Mouse (Mus musculus) T-helper 17 cell (primary cell): ENCODE measurements around the gene Ush2a.

Experiments used
- in situ Hi-C, 2 experiments: fragments of 300-600 bp; cut with MboI, MseI; formaldehyde crosslinking; loops; 1 replicate in 1 of 2; 2 replicates in 1 of 2; pipeline ENCODE4 v1.15.1; 2025; ENCODE audit warnings: high pct_unique_total_duplicates in 2 of 2

The Ush2a gene

GRCm38 (mm10) chr1:188385733-188386261 lies 124.0 kb downstream of the Ush2a start:
- in situ Hi-C loops: no loop called here

GRCm38 (mm10) chr1:188387321-188387720 lies 125.5 kb downstream of the Ush2a start:
- in situ Hi-C loops: no loop called here

GRCm38 (mm10) chr1:188387820-188388471 lies 126.1 kb downstream of the Ush2a start:
- in situ Hi-C loops: no loop called here

- in situ Hi-C loops: no loop called here
Measured at GRCm38 (mm10) chr1:188390080-188390479, 128.3 kb downstream of the Ush2a start.

- in situ Hi-C loops: no loop called here
Measured at GRCm38 (mm10) chr1:188407176-188407575, 145.4 kb downstream of the Ush2a start.

GRCm38 (mm10) chr1:188407613-188408386 lies 146.0 kb downstream of the Ush2a start:
- in situ Hi-C loops: no loop called here

- in situ Hi-C loops: no loop called here
Measured at GRCm38 (mm10) chr1:188410547-188410946, 148.7 kb downstream of the Ush2a start.

DNA sequence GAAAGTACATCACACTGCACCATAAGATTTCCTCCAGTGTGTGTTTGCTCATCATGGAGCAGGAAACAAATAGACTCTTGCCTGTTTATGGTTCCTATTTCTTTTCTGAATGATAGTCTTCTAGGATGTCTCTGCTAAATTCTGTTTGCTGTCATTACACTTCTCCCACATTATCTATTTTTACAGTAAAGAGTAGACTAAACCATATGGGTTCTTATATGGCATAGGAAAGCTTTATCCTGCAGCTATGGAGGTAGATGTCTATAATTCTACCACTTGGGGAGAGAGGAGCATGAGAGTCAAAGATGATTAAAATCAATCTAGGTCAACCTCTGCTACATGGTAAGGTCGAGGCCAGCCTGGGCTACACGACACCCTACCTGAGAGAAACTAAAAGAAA lies 158.7 kb downstream of the Ush2a start:
- in situ Hi-C loops: no loop called here

GRCm38 (mm10) chr1:188428172-188428571 lies 166.3 kb downstream of the Ush2a start:
- in situ Hi-C loops: loop anchor here in 1 of 2 experiments (25.0 kb wide), 1 partner anchor 759 kb away; no protein-coding TSS in a partner anchor

DNA sequence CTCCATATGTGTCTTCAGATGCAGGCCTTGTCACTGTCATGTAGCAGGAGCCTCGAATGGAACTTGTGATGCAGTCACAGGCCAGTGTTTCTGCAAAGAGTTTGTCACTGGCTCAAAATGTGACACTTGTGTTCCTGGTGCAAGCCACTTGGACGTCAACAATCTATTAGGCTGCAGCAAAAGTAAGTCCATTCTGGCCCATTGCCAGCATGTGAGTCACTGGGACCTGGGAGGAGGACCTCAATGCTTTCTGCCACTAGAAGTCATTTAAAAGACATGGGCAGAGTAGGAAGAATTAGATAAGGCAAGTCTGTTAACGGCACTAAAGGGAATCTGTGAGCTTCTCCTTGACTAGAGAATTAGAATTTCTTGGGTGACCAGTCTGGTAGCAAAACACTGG lies 168.9 kb downstream of the Ush2a start:
- in situ Hi-C loops: loop anchor here in 1 of 2 experiments (25.0 kb wide), 1 partner anchor 757 kb away; no protein-coding TSS in a partner anchor

GRCm38 (mm10) chr1:188447964-188448363 lies 186.1 kb downstream of the Ush2a start:
- in situ Hi-C loops: loop anchor here in 1 of 2 experiments (25.0 kb wide), 1 partner anchor 739 kb away; no protein-coding TSS in a partner anchor

DNA sequence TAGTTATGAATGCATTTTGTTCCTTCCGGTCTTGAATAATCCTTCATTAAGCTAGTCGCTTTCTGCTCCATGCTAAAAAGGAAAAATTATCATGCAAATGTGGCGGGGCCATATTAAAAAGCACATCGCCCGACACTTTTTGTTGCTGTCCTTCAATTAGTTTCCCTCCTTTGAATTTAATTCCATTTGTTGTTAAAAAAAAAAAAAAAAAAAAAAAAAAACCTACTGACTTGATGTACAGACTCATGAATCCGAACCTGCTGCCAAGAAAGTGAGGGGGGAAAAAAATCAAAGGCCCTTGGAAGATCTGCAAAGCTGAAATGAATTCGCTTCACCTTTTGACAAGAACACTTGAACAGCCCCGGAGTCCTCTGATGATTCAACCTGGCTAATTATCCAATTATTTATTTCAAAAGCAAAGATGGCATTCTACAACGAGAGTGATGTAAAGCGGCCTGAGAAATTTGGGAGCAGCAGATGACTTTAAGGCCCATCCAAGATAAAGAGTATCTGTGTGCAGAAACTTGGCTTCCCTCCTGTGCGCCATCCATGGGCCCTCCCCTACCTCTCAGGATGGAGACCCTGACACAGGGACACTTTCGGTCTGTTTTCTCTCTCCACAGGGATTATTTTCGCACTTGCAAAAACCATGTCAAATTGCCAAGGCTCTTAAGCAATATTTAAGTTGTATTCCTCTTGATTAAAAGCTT lies 194.8 kb downstream of the Ush2a start:
- in situ Hi-C loops: no loop called here

DNA sequence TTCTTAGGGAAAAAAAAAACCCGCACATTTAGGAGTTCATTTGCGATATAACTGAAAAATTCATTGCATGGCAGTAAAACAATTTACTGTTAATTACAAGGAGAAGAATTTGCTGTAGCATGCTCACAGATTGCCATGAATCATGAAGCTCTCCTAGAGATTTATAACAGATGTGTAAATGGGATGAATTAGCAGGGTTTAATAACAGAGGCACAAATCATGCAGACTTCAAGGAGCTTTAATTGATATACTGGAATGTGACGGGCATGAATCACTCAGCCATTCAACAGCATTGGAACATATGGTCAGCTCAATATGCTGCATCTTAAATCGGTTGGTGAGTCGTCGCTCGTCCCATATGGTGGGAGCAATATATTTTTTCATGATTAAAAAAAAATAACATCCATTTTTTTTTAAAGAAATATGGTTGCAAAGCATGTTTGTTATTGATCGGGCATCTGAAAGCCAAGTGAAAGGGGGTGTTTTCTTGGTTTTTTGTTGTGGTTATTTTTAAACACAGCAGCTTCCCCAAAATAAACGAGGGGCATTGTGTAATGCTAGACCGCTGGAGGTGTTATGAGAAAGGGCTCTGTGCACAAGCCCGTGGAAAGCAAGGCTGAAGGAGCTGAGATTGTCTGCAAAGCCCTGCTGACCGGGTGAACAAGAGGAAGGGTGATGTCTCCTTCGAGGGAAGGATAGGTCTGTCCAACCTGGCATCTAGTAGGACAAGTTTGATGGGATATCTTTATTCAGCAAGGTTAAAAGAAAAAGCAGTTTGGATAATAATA lies 195.6 kb downstream of the Ush2a start:
- in situ Hi-C loops: no loop called here

DNA sequence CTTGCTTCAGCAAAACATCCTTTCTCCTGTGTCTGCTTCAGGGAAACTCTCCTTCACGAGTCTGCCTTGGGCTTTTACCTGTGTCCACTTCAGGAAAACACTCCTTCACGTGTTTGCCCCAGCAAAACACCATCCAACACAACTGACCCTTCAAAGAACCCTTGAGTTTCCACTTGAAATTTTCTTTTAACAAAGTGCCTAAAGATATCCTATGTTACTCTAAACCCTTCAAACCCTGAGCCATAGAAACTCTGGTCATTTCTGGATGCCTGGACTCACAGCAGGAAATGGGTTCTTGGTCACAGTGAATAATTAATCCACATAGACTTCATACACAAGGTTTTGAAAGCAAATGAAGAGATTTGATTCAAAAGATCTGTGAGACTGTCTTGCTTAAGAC lies 199.4 kb downstream of the Ush2a start:
- in situ Hi-C loops: no loop called here

DNA sequence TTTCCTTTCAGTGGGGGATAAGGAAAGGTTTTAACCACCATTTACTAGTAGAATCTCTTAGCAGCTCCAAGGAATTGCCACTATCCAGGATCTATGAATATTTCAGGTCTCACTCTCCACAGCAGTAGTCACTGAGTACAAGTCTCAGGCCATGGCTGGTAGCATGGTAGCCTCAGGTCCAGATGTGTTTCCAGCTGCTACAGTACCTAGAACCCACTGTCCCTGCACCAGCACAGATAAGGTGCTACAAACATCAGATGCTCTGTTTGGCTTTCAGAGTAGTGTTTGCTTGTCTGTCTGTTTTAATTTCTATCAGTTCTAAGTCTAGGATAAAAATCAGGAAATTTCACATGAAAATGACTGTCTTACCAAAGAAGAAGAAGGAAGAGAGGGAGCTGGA lies 202.8 kb downstream of the Ush2a start:
- in situ Hi-C loops: no loop called here

- in situ Hi-C loops: no loop called here
Measured at GRCm38 (mm10) chr1:188468371-188468783, 206.6 kb downstream of the Ush2a start.

- in situ Hi-C loops: no loop called here
Measured at GRCm38 (mm10) chr1:188504958-188505357, 243.1 kb downstream of the Ush2a start.

DNA sequence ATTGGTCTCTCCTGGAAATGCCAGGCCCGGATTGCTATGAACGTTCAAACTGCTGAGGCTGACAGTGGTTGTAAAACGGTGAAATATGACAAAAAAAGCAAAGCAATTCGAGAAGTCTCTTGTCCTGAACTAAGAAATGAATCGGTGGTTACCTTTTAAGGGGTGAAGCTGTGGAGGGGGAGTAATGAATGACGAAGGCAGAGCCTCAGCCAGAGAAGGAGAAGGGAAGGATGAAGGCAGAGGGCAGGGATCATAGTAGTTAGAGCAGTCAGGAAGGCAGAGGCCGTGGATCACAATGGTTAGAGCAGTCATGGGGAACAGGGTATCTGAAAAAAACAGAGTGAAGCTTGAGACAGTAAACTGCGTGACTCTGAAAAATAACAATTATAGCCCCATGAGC lies 257.0 kb downstream of the Ush2a start:
- in situ Hi-C loops: no loop called here

GRCm38 (mm10) chr1:188527451-188527850 lies 265.6 kb downstream of the Ush2a start:
- in situ Hi-C loops: no loop called here

DNA sequence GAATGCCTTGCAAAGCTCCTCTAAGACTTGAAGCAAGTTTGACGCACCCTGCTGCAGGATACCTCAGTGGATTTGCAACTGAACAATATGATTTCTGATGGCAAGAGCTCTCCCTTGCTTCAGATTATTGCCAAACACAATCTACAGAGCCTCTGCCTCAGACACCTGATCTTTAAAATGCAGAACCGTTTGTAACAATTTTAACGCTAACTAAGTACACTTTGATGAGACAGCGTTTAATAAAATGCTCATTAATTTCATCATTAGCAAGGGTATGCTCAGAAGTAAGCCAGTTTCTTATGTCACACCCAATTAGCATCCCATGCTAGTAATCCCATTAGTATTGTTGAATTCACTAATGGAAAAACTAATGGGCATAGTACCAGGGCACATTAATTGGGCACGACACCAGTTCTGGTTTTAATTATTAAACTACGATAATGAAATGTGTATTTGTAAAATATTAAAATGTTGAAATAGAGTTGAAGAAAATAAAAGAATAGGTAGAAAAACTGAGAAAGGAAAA lies 267.8 kb downstream of the Ush2a start:
- in situ Hi-C loops: no loop called here

DNA sequence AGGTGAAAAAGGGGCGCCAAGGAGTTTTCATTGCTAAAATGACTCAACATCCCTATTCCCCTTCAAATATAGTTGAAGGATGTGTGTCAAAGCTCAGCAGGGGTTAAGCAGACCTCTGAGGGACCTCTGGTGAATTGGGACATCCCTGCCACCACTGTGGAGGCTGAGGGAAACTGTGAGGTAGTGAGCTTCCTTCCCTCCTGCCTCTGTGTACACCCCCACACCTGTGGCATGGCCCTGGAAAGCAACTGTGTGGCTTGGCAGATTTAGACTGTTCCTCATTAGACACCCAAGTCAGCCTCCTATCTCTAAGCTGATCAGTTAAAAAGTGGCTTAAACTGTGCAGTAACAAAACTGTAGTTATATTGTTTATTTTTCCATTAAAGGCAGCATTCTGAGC lies 275.2 kb downstream of the Ush2a start:
- in situ Hi-C loops: no loop called here
